Mouse (Mus musculus): ENCODE results near the gene Tab3. TPM values are rescaled to one million over a fixed set of nuclear protein-coding genes. Genes with fewer than 3 reads are reported as not detected.

The Tab3 gene
- total RNA-seq (2023) = 10 to 100 TPM in 1 of 2 experiments, 1 to 10 TPM in 1; 9.3 to 10.5 TPM

GRCm38 (mm10) chrX:85573532-85574181 is at the start of gene Tab3:
Tab3 (plus strand) TSS chrX:85574022.

Other genes with a start within 250 kb of the Tab3 start
- gene Gk, start 202.8 kb downstream of the Tab3 start, total RNA-seq (2023) = 10 to 100 TPM; 13.2 to 15.5 TPM

All from monocyte, adult 59 days (primary cell).